Mouse (Mus musculus): ENCODE results near the gene Ptpn9.

The Ptpn9 gene

DNA sequence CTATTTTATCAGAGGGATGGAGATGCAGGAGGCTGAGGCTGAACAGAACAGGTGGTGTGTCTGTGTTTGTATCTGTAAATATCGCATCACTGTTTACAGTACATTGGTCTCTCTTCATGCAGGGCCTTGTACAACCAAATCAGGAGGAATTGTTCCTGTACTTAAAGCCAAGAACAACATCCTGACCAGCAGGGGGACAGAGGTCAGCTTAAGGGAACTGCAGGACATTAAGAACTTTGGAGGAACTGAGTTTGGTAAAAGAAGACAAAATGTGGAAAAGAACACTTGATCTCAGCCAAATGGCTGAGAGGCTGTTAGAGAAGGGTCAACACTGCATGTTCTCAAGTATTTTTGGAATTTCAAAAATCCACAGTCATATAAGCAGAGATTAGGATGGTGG is 20.0 kb downstream of the Ptpn9 start:
- DNase-seq (ENCODE audit: low spot score in 2 of 2), result no peak

DNA sequence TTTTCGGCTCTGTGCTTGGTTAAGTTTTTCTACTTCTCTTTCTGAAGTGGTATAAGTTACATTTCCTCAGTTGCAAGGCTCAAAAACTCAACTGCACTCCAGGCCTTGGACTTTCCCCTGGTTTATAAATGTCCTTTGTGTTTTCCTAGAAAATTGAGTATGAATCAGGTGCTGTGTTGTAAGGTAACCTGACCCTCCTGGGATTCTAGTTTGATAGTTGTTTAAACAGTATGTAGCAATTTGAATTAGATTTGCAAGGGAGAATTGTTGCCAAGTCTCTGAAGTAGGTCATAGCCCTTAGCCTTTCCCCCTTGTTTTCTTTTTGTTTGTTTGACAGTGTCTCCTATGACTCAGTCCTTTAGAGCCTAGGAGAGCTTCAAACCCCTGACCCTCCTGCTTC is 22.9 kb downstream of the Ptpn9 start:
- no peak for DNase-seq (ENCODE audit: low spot score in 2 of 2)

DNA sequence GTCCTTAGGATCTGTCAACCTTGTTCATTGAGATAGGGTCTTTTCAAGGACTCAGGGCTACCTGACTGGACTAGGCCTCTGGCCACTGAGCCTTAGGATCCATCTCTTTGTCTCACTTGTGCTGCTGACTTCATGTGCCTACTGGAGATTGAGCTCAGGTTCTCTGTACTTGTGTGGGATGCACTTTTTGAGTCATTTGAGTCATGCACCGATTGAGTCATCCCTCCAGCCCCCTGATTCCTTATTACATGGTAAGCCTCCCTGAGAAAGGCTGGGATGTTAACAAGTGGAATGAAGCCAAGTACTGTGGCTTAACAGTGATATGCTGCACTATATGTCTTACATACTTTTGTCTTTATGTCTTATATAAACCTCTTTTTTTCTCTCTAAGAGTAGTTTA is 37.0 kb downstream of the Ptpn9 start:
- peak; percentile 58 to 64 for DNase-seq (ENCODE audit: low spot score in 2 of 2)

- DNase-seq (ENCODE audit: low spot score in 2 of 2), result peak; percentile 65 to 73
These were observed 61.5 kb downstream of the Ptpn9 start for GRCm38 (mm10) chr9:57056237-57056636.

DNA sequence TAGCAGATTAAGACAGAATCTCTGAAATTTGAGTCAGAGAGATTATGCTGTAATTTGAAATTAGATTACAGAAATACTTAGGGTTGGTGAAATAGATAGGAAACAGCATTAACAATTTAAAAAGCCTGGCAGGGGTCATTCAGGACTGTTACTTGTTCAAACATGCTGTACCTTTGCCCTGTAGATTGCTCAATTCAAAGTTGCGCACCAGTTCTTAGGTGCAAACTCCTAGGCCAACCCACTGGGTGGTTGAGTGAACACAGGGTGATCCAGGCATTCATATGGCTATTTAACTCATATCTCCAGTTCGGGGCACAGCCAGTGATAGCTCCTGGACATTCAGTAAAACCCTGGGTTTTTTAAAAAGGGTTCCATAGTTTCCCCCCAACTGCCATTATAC is 69.4 kb downstream of the Ptpn9 start:
- no peak for DNase-seq (ENCODE audit: low spot score in 2 of 2)

DNA sequence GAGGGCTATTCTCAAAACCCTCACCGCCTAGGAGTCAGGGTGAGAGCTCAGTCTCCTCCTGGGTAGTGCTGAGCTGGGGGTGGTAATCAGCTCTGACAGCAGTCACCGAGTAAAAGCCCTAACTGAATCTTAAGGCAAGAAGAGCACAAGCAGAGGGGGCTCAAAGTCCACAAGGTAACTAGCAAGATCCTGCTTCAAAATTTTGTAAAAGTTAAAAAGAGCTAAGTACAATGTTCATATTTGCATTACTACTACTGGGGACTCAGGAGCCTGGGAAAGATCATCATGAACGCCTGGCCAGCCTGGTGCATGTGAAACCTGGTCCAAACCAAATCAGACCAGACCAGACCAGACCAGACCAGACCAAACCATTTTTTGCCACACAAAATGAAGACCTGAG is 73.5 kb downstream of the Ptpn9 start:
- no peak for DNase-seq (ENCODE audit: low spot score in 2 of 2)

- no peak for DNase-seq (ENCODE audit: low spot score in 2 of 2)
These were observed 75.5 kb downstream of the Ptpn9 start for GRCm38 (mm10) chr9:57070262-57070661.

GRCm38 (mm10) chr9:57070800-57071545 is 76.2 kb downstream of the Ptpn9 start:
- no peak for DNase-seq (ENCODE audit: low spot score in 2 of 2)

- peak; percentile 65 to 76 for DNase-seq (ENCODE audit: low spot score in 2 of 2)
These were observed 77.2 kb downstream of the Ptpn9 start, which contains the start of gene Sin3a for GRCm38 (mm10) chr9:57071801-57072351. Gene Sin3a (plus strand): TSS chr9:57072040.

DNA sequence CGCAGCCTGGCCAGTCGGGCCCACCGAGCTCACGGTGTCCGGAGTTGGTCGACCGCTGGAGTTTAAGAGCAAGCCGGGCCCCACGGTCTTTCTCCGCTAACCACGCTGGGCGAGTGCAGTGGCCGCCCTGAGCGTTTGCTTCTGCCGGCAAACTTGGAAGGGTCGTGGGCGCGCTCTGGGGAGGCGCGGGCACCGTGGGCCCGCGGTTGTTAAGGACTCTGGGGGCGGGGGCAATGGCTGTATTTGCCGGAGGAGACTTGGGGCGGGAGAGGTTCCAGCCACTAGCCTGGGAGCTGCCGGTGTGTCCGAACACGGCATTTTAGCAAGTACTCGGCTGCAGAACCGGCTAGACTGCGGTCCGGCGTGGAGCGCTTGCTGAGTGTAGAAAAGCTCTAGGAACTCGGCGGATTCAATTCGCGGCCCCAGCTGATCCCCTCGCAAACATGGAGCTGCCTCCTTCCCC is 77.8 kb downstream of the Ptpn9 start:
- peak in 1 of 2 experiments; percentile 12 for DNase-seq (ENCODE audit: low spot score in 2 of 2)

DNA sequence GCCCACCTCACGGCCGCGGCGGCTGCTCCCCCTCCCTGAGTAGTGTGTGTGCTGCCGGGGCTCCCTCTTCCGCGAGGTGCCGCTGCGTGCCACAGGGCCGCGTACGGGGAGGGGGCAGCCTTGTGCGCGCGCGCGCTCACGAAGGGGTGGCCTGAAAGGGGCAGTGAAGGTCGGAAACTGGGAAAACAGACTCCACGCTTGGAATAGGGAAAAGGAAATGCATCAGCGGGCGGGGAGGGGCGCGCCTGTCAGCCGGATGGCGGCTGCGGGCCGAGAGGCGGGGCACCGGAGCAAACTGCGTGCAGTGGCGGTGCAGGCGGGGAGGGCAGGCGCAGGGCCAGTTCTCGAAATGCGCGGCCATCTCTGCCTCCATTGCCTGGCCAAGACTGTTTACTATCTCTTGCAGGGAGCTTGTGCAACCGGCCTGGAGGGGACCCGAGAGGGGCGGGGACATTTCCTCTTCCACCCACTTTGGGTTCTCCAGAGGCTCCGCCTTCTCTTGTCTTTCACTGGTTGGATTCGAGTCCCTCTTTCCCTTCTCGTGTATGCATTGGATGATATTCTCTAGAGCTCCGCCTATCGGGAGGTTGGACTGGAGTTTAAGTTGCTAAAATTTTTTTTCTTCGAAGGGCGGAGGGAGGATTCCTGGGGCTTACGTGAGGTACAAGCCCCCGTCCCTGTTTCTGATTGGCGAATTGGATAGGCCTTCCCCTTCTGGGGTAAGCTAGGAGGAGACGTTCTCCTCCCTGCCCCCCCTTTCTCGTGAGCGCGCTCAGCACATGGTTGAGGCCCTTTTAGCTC is 78.5 kb downstream of the Ptpn9 start:
- peak; percentile 94 to 96 for DNase-seq (ENCODE audit: low spot score in 2 of 2)

GRCm38 (mm10) chr9:57073790-57074094 is 79.0 kb downstream of the Ptpn9 start:
- DNase-seq (ENCODE audit: low spot score in 2 of 2), result no peak

DNA sequence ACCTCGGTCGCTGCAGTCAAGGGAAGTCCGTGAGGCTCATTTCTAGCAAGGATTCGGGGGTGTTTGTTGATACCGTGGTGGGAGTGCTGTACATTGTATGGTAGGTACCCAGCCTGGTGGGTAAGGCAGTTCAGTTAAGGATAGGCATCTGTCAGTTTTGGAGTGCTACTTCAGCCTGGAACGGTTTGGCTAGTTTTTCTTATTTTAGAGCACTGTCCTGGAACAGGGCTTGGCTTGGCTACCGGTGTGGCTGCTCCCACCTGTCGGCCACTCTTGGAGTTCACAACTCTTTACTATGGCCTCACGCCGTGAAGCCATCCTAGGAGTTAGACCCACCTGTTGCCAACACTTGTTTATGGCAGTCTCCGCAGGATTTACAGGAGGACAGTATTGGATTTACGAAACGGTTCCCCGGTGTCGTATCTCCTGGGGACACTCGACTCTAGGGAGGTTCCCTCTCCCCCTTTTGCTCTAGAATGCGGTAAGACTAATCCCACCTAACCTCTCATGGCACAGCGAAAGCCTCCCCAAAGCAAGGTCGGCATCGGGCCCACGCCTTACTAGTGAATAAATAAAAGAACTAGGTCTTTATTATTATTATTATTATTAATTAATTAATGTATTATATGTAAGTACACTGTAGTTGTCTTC is 79.6 kb downstream of the Ptpn9 start:
- peak in 1 of 2 experiments; percentile 9 for DNase-seq (ENCODE audit: low spot score in 2 of 2)

DNA sequence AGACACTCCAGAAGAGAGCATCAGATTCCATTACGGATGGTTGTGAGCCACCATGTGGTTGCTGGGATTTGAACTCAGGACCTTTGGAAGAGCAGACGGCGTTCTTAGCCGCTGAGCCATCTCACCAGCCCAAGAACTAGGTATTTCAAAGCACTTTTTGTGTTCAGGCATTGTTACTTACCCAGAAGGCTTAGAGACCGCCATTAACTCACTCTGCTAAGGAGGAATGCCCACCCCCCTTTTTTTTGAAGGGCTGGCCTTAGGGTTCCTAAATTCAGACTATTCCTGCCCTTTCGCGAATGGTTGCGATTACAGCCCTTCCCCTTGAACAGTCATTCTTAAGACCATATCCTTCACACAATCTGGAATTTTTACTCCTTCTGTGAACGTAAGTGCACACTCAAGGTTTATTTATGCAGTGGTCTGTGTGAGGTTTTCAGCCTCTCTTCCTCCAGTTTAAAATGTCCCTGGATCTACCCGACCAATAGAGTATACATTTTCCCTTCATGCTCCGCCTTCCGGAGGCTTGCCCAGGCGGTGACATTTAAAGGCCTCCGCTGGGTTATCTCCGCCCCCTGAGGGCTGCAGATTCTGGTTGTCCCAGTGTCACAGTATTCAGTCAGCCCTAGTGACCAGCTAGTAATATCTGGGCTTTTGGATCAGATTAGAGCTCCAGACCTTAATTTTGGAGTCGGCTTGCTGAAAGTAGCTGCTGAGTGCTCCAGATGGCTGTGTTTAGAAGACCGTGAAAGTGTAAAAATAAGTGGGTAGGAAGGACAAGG is 80.3 kb downstream of the Ptpn9 start:
- DNase-seq (ENCODE audit: low spot score in 2 of 2), result peak in 1 of 2 experiments; percentile 58

- DNase-seq (ENCODE audit: low spot score in 2 of 2), result peak; percentile 98 to 99
These were observed 81.1 kb downstream of the Ptpn9 start for GRCm38 (mm10) chr9:57075681-57076381.

- DNase-seq (ENCODE audit: low spot score in 2 of 2), result peak; percentile 83 to 87
These were observed 82.3 kb downstream of the Ptpn9 start for GRCm38 (mm10) chr9:57076701-57077660.

DNA sequence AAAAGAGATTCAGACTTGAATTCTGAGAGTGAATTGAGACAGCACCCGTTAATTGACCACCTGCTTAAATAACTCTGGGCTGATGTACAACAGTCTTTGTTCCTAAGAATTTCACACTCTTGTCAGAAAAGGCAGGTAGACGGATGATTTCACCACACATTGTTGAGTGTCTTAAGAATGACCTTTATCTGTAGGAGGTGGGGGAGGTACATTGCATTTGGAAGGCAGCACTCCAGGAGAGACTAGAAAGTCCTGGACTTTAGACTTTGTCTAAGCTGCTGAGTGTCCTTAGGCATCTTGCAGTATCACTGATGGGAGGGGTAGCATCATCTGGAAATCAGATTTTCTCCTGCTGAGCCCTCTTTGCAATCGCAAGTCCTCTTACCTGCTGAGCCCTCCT is 87.5 kb downstream of the Ptpn9 start:
- no peak for DNase-seq (ENCODE audit: low spot score in 2 of 2)

Measured in right cerebral cortex, adult 2 months (tissue).